Mouse (Mus musculus): ENCODE results near the gene Nup54.

DNA sequence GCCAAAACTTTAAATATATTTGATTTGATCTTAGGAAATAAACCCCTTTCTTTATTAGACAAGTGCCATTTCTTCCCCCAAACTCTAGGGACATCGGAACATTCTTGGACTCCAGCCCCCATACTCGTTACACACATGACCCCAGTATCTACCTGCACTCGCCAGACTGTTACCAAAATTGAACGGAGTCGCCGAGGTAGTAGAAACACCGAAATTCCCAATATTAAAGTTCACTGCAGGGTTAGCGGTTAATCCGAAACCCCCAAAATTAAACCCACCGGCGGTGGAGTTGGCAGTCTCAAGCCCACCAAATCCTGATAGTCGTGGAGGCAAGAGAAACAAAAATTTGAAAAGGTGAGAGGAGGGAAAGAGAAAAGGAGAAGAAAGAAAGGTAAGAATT, 949 bp downstream of the Nup54 start:
- TF ChIP-seq CTCF (conservative IDR thresholded peaks at IDR 0.05; ENCODE audit: low read length): no peak
- no peak for TF ChIP-seq POU5F1 (IDR thresholded peaks at IDR 0.05; ENCODE audit: borderline replicate concordance, low read length)
- no peak for TF ChIP-seq NANOG (IDR thresholded peaks at IDR 0.05; ENCODE audit: borderline replicate concordance, low read length)
